Mouse (Mus musculus): ENCODE results near the gene Gm8909.
"Not testable (repeated sequence)": the region's sequence is repeated elsewhere in the genome, so short reads cannot be mapped to it uniquely, and the experiment has no call there.

DNA sequence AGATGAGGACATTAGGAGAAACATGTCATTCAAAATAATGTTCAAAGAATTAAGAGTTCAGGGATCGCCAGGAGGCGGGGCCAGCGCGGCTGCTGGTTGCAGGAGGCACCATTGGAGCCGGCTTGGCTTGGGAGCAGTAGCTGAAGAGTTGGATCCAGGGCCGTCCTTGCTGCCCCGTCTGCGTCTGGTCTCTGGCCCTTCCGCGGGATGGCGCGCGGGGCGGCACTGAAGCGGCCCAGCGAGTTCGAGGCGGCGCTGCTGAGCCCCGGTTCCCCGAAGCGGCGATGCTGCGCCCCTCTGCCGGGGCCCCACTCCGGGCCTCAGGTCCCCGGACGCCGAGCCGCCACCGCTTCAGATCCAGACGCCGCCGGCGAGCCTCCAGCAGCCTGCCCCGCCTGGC, 10.6 kb downstream of the Gm8909 start:
- TF ChIP-seq POLR2A (IDR thresholded peaks at IDR 0.05; ENCODE audit: borderline replicate concordance, control insufficient read depth, low read depth, low read length); CTCF (IDR thresholded peaks at IDR 0.05; ENCODE audit: control insufficient read depth, insufficient read depth, low read length): not testable (repeated sequence)

Data from bone marrow, adult 2 months (tissue).